Mouse (Mus musculus) right cerebral cortex, postnatal 14 days (tissue): ENCODE data around the gene Nr2e1.

Source experiments
- DNase-seq: peaks from one replicate; pipeline ENCODE4 v3.0.0; 2022

The Nr2e1 gene

DNA sequence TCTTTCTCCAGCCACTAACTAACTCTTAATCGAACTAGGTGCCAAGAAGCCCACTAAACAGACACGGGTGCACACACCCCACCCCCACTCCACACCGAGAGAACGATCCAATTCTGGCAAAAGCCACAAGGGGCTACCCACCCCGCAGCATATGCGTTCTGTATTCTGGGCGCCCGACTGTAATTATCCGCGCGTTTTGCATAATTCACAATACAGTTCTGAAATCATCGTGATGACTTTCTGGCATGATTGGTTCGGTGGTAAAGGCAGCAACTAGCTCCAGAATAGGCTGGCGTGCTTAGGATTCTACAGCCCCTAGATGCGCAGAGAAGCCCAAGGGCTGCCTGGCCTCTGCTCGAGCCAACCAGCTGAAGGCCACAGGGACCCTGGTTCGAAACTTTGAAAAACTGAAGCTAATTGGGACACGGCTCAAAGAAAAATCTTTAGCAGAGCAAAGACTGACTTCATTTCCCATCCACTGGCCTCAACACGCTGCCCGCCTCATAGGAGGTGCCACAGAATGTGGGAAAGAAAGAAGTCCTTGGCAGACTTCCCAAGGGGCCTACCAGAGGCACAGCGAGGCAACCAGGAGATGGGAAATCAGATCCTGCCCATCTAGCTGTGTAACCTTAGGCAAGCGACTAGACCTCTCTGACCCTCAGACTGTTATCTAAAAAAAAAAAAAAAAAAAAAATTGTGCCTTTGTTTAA is 2.3 kb upstream of the Nr2e1 start:
- no peak for DNase-seq

DNA sequence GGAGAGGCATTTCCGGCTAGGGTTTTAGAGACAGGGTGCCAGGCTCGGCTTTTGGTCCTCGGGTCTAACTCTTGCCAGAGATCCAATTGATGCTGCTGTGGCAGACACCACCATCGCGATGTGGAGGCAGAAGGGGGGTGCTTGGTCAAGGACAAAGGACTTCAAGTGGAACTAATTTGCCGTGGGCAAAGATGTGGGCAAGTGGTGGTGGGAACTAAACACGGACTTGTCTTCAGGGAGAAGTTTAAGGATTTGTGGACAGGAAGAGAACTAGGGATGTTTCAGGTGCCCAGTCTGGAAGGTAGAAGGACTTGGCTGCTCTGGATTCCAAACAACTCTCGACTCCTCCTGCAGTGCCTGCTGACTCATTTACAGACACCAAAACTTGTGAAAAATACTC is 1.7 kb upstream of the Nr2e1 start:
- DNase-seq, result no peak

DNA sequence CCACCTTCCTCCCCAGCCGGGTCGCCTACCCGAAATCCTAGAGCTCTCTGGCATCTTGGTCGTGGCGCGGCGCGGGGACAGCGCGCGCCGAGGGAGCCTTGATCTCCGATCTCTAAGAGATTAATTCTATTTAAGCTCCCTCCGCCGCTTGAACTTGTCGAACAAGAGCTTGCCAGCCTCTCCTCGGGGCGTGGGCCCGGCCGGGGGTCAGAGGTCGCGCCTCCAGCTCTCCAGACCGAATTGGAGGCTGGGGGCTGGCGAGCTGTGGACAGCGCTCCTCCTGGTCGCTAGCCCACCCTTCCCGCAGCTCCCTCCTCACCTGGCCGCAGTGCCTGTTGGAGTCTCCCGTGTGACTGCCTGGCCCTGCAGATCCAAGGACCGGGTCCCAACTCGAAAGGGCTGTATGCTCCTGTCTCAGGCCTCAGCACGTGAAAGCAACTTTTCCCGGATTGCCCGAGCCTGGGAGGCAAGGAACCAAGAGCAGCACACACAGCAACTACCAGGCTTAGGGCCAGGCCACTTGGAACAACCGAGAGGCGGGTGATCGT is 1.1 kb upstream of the Nr2e1 start:
- no peak for DNase-seq

DNA sequence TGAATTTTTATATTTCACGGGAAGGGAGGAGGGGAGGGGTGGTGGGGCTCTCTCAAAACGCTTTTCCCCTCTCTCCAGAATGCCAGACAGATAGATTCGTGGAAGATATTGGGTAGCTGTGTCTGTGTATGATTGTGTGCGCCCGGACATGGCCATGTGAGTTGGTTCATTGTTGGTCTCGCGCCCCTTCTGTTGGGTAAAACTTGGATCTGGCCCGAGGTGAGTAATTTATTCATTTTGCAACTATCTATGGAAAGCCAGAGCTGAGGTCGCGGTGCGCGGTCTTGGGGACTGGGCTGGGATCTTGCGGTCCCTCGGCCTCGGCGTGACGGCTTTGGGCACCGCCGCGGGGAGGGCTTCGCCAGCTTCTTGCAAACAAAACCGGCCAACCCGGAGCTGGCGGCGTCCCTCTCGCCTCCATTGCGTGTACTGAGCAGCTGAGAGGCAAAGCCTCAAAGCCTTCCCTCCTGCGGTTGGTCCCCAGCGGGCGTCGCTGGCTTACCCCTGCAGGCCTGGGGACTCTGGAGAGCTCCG is 537 bp upstream of the Nr2e1 start:
- DNase-seq, result no peak

DNA sequence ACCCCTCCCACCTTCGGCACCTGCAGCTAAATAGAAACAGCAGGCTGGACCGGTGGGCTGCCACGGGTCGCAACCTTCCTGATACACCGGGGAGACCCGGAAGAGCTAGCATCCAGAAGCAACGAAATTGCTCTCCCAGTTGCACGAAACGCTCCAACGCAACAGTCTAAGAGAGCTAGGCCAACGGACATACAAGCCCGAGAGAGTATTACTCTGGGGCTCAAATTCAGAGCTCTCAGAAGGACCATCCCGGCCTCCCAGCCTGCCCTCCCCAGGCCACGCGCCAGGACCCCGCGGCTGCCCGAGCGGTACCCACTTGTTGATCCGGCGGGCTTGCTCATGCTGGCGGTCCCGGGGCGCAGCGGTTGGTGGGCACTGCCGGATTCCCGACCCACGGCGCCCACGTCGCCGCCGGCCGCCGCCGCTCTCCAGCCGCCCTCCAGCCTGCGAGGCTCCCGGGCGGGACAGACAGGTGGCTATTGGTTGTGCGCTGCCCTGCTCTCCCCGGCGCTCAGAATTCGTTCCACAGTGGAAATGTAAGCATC is 794 bp downstream of the Nr2e1 start:
- DNase-seq, result no peak

DNA sequence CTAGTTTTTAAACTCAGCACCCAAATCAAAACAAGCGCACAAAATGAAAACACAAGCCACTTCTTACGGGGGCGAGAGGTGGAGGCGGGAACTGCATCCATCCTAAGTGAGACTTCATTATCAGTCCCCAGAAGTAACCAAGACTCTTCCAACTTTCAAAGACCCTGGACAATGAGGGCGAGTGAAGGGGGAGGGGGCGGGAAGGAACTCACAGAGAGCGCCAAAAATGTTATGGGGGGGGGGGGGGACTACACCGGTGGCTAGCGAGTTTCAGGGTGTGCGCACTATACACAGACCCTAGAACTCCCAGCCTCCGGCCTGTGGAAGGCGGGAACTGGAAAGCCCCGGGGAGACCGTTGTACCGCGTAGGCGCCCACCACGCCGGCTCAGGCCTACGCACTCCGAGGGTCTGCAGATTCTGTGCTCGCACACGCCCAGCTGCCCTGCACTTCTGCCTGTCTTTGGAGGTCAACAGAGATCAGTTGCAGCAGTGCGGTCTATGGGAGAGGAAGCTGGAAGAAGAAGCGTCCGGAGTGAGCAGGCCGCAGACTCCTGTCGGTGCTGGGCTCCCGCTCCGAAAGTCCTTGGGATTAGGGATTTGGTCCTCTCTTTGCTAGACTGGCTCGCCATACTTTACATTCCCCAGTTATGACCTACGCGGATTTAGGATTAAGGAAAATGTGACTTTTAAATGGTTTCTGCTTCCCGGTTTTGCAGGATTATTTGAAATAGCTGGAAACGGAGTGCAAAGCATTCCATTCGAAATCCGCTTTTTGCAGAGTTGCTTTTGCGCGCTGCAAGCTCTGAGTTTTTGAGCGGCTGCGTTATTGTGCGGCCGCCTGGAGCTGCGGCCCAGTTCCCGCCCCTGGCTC is 1.5 kb downstream of the Nr2e1 start:
- DNase-seq, result no peak

DNA sequence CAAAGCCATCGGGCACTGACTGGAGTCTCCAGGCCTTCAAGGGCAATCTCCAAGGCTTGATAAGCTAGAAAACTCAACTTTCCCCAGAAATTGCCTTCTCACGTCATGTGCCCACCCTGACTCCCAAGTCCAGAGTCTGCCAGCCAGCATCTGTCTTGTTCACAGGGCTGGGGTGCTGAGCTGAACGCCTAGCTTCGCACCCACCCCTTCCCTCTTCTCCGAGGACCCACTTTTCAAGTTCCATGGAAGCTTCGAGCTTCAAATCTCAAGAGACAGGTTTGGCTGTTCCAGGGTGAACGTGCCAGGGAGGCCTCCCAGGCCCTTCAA is 2.5 kb downstream of the Nr2e1 start:
- no peak for DNase-seq

DNA sequence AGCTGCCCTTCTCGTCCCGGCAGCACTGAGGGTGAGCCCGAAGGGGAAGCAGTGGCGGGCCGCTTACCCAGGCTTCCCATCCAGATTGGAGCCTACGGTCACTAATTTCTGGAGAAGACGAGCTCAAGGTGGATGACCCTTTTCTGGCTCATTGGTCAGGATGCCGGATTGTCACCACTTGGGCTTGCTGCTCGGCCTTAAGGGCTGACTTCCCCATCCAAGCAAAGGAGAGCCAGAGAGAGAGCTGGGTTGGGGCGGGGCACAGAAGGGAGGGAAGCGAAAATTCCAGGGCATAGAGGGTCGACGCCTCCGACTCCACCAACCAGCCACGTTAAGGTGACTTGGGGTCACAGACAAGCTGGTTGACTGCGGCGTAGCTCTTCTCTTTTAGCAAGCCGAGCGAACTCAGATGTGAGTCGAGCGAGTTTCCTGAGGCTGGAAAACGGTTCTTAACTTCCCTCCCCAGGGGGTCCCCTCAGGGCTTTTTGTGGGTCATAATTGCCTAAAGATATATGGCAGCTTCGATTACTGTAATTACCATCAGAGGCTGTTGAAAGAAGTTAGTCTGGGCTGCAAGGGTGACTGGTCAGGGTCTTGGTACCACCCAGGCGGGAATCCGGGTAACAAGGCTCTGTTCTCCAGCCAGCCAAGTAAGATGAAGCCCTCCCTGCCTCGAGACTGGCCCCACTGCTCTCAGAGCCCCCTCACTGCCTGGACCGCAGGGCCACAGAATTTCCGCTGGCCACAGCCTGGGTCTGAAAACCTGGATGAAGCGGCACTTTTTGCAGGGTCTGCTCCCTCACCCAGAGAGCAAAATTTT is 3.1 kb downstream of the Nr2e1 start:
- no peak for DNase-seq

DNA sequence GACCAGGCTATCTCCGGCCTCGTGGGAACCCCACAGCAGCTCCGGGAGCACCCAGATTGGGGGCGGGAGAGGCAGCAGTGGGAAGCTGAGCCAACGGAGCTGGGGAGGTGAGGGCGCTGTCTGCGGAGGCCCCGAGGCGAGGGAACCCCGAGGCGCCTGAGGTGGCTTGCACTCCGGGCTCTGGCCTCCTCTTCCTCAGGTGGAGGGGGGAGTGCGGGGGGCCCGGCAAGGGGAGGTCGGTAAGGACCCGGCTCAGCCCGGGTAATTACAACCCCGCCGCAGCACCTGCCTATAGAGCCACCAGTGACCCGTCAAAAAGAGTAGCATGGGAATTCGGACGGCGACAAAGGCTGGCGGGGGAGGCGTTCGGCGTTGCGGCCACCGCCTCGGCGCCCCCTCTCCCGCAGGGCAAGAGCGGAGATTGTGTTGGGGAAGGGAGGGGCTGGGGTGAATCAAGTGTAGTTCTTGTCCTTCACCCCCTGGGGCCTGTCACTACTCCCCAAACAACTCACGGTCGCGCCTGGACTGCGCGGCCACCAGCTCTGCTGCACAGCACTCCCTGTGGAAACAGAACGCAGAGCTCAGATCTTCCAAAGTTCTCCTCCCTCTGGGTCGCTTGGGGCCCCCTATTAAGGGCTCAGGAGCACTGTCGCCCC is 3.8 kb downstream of the Nr2e1 start:
- no peak for DNase-seq

DNA sequence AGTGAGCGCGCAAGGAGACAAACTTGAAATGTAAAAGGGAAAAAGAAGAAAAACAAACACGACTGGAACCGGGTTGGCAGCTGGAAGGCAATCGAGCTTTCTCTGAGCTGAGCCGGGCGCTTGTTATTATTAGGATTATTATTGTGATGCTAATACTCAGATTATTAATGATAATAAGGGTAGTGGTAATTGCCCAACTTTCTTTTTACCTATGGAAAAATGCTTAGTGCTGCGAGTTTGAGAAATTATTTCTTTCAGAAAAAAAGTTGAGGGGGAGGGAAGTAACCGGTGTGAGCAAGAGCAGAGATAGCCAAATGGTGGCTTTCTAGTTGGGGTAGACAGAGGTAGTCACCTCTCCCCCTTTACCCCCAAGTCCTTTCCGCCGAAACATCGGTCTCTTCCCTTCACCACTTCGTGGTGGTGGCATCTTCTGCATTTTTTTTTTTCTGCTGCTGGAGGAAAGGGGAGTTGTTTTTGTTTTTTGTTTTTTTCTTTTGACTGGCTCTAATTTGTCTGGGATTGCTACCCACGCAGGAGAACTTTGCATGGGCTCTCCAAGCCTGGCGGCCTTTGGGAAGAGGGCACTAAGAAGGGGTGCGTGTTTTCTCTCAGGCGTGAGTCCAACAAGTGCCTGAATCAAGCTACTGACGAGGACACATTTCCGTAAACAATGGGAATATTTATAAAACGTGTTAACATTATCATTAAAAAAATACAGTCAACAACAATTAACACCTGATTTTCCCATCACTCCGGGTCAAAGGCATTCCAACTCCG is 4.5 kb downstream of the Nr2e1 start:
- no peak for DNase-seq

DNA sequence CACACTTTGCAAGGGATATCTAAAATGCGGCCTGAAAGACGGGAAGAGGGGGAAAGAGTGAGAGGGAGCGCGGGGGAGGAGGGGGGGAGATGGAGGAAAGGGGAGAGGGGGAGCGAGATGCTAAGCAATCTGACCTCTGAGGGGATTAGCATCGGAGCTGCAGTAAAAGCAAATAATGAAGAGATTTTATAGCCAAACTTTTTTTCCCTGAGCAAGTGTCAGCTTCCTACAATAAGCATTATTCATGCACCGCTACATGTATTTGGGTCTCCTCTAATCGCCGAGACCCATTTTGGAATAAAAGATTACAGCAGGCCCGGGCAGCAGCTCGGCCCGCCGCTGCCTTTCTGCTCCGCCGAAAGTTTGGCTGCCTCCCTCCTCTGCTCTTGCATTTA is 5.2 kb downstream of the Nr2e1 start:
- DNase-seq, result no peak

DNA sequence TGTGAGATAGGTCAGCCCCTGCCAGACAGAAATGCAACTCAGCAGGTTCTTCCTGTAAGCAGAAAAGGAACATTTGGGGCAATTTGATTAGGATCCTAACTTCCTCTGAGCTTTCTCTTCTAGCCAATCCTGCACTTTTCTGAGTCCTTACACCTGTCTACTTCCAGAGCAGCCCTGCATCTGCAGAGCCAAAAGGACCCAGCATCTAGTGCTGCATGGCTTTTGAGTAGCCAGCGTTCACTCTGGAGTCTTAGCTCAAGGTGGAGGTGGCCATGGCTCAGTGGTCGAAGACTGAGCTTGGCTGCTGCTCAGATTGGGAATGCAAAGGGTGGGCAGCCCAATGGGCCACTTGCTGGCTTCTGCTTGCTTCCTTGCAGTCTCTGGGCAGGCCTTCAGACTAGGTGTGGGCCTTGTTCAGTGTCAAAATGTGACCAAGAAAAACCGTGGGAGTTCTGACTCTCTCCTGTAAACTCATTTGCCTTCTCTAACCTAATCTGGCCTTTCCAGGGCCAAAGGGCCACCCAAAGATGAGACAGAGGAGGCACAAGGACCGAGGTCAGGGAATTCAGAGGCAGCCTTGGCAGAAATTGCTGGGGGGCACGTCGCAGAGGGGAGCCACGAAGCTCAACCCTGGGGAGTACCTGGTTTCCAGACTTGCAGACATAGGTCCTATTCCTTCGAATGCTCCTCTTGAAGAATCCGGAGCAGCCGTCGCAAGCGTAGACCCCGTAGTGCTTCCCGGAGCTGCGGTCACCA is 5.7 kb downstream of the Nr2e1 start:
- no peak for DNase-seq

DNA sequence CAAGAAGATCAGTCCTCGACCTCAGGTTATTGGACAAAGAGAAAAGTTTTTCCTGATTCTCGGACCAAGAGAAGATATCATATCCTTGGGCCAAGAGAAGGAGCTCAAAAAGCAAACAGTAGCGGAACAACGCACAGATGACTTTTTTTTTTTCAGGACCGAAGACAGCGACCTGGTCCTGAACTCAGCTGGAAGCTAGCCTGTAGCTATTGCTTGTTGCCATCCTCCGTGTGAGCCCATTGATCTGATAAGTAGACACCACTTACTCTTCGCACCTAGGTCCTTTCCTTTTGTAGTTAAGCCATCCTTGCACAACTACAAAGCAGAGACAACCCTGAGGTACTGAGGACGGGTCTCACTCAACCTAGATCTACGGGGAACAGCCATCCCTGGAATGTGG is 8.8 kb downstream of the Nr2e1 start:
- no peak for DNase-seq

DNA sequence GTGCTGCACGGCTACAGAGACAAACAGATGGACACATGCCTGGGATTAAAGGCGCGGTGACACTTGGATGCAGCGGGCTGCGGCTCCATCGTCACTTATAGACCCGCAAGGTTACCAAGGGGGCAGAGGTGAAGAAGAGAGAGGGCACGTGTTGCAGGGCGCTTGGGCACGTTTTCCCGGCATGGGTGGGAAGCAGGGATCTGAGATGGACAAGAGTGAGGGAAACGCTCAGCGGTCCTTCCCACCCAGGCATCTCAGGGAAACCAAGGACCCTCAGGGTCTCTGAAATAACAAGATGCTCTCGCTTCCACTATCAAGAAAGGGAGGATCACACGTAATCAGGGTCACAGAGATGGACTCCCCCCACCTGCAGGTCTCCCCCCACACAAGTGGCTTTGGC is 10.5 kb downstream of the Nr2e1 start:
- no peak for DNase-seq

DNA sequence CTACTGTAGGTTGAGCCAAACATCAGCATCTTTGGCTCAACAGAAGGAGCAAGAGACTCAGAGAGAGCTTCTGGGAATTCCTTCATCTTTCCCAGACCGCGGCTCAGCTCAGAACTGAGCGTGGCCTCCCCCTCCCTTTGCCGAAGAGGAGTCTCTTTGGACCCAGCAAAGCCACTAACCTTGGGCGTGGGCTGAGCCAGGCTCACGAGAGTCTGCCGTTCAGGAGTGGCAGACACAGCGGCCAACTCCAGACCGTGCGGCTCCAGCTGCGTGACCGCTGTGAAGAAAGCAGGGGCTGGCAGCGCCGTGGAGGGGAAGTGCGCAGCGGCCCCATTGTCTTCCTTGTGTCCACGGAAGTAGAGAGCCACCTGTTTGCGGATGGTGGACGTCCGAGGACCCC is 10.9 kb downstream of the Nr2e1 start:
- DNase-seq, result no peak

DNA sequence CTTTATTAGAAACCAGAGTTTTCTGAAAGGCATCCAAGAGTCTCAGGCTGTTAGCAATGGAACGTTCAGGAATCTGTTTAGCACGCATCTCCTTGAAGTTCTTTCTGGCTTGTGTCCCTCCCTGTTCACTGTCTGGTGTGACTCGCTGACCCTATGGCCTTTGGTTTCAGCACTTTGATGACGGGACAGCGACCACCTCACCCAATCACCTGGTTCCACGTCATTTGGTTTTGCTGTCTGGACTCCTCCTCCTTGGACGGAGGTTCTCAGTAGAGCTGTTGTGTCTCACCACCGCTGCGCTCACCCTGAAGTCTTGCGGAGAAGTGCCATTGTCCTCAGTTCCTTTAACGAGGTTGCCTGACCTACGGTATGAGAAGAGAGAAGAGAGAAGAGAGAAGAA is 21.2 kb downstream of the Nr2e1 start:
- DNase-seq, result no peak

DNA sequence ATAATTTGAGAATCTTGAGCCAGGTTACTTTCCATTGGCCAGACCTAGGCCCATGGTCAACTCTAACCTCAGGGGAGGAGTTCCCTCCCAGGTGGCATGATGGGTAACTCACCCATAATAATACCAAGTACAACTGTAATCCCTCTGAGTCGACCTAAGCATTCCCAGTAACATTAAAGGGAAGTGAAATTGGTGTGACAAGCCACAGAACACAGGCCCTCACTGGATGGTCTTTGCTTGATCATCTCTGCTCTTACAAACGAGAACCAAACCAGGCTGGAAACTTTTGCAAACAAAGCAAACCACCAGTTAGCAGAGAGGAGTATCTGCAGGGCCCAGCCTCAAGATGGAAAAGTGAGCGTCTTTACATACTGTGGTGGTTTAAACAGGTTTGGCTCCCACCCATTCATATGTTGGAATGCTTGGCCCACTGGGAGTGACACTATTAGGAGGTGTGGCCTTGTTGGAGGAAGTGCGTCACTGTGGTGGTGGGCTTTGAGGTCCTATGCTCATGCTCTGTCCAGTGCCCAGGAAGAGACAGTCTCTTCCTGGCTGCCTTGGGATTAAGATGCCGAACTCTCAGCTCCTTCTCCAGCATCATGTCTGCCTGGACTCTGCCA is 23.7 kb downstream of the Nr2e1 start:
- DNase-seq, result no peak

DNA sequence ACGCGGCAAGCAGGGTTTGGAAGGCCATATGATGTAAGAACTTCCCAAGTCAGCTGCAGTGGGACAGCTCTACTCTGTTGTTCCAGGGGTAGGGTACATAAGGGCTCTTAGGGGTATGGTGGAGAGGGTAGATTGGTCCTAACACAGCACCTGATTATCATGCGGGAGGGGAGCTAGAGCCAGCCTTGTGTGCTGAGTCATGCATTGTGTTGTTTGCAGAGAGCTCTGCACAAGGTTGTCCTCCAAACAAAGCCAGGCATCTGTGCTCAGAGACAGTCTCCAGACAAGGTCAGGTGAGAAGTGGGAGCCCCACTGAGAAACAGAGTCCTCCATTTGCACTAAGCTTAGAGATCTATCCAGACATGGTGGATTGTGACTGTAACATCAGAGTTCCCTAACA is 36.9 kb downstream of the Nr2e1 start:
- DNase-seq, result no peak

DNA sequence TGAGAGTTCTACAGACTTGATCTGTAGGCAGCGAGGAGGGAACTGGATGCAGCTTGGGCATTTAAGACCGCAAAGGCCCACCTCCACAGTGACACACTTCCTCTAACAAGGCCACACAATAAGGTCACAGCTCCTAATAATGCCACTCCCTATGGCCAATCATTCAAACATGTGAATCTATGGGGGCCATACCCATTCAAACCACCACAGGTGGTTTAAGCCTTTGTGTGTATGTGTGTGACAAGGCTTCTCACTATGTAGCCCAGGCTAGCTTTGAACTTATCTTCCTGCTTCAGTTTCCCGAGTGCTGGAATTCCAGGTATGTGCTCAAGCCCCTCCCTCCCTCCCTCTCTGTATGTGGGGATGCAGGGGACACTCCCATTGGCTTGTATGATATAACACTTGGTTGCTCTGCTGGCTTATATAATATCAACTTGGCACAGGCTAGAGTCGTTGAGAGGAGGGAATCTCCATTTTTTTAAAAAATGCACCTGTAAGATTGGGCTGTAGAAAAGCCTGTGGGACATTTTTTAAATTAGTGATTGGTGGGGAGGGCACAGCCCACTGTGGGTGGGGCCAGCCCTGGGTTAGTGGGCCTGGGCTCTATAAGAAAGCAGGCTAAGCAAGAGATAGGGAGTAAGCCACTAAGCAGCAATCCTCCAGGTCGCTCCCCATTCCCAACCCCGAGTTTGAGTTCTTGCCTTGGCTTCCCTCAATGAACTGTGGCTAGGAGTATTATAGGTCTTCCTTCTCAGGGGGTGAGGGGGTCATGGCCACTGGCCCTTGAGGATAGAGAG is 37.5 kb downstream of the Nr2e1 start:
- no peak for DNase-seq
